Mouse (Mus musculus) olfactory bulb, adult 2 months (tissue): Measurements from ENCODE around the gene Sms.

Experiments used
- CTCF ChIP-seq: fragments of 200-500 bp; IDR thresholded peaks from 2 replicates; pipeline ENCODE4 v1.5.1; 2012; ENCODE audit warnings: low read depth, mild to moderate bottlenecking, low read length, moderate library complexity; ENCODE audit not compliant: insufficient read depth
- POLR2A ChIP-seq: fragments of 200-500 bp; IDR thresholded peaks from 2 replicates; pipeline ENCODE4 v1.6.1; 2012; ENCODE audit warnings: mild to moderate bottlenecking, low read depth, low read length, moderate library complexity; ENCODE audit not compliant: insufficient read depth

DNA sequence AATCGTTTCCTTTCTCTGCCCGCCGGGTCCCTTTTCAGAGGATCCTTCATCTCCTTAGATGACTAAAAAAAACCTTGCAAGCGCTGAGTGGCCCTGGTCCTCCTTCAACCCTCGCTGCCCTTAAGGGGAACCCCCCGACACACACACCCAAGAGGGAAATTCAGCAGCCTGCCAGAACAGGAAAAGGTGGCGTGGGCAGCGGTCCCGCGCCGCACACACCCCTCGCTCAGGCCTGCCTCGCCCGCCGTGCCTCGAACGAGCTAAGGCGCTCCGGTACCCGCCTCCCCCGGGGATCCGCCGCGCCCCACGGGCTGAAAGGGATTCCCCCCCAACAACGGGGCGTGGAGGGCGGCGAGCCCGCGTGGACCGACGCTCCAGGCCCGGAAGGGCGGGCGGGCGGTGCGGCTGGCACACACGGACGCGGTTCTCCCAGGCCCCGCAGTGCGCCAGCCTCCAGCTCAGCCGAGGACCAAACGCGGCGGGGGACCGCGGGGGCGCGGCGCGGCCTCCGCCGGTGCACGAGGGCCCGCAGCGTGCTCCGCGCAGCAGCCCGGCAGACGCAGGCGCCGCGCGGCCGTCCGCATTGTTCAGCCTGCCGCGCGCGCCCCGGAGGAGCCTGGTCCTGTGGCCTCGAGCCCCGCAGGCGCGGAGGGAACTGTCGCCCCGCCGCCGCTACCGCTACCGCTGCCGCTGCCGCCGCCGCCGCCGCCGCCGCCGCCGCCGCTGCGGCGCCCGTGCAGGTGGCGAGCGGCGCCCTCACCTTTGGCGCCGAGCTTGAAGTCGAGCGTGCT, 747 bp downstream of the Sms start:
- TF ChIP-seq POLR2A = 0 out of 2 replicates have a peak, but pooled peaks have one; percentile 31
- TF ChIP-seq CTCF = no peak
